8 mouse cellular contexts compared by ENCODE assay signal in genomic region chr8:45381075-45381962, GRCm38 (mm10). TPM values are rescaled to one million over a fixed set of nuclear protein-coding genes. Genes with fewer than 3 reads are reported as not detected.
DNase-seq lines count a peak whose midpoint lies in the region; ATAC-seq and TF ChIP-seq lines count a peak whose summit lies in the region.

No protein-coding gene starts in this region.

- 4% methylated on average over 34 of the region's 38 CpGs for WGBS in lung, postnatal 0 days
- 2% methylated on average over 38 of the region's 38 CpGs for WGBS in limb, embryonic 14.5 days
- WGBS in stomach, embryonic 15.5 days = 6% methylated on average over 38 of the region's 38 CpGs
- 5% methylated on average over 38 of the region's 38 CpGs for WGBS in kidney, adult 2 months

- peak overlapping the region; percentile 2; the same call in 1 of the 2 replicates for H3K4me3 ChIP-seq in lung, postnatal 0 days (ENCODE audit: low read depth, low read length)
- H3K4me3 ChIP-seq in limb, embryonic 14.5 days (replicated peaks; ENCODE audit: low read length) = peak overlapping the region; percentile 33
- H3K4me3 ChIP-seq in stomach, embryonic 15.5 days (replicated peaks) = peak overlapping the region; percentile 39
- H3K4me3 ChIP-seq in kidney, adult 2 months (ENCODE audit: insufficient read depth, low read depth, low read length) = no peak overlapping the region

- no peak overlapping the region for H3K9ac ChIP-seq in lung, postnatal 0 days (replicated peaks; ENCODE audit: low read depth)
- peak overlapping the region; percentile 49 for H3K9ac ChIP-seq in limb, embryonic 14.5 days (ENCODE audit: low read depth, low read length, severe bottlenecking)
- no peak overlapping the region; the same call in 1 of the 2 replicates for H3K9ac ChIP-seq in stomach, embryonic 15.5 days

- ATAC-seq in lung, postnatal 0 days = peak; percentile 14; the same call in 1 of the 2 replicates
- ATAC-seq in limb, embryonic 14.5 days (ENCODE audit: low FRiP score, low read depth) = no peak
- ATAC-seq in stomach, embryonic 15.5 days (ENCODE audit: insufficient read depth, low FRiP score, low read depth) = peak; percentile 31; the same call in 1 of the 2 replicates

- H3K4me2 ChIP-seq in lung, postnatal 0 days (replicated peaks; ENCODE audit: low read depth, low read length) = peak overlapping the region; percentile 45
- peak overlapping the region; percentile 77 for H3K4me2 ChIP-seq in limb, embryonic 14.5 days (replicated peaks; ENCODE audit: low read depth, low read length, severe bottlenecking)
- H3K4me2 ChIP-seq in stomach, embryonic 15.5 days = peak overlapping the region; percentile 81

- no peaks in the 10 kb centered on the region for H3K27me3 ChIP-seq in lung, postnatal 0 days (replicated peaks; ENCODE audit: insufficient read depth, low read length)
- H3K27me3 ChIP-seq in limb, embryonic 14.5 days (ENCODE audit: control insufficient read depth, insufficient read depth, low read length) = 0 out of 2 replicates have a peak, but pooled peaks cover 7% of the 10 kb centered on the region
- 0 out of 2 replicates have a peak, but pooled peaks cover 6% of the 10 kb centered on the region for H3K27me3 ChIP-seq in stomach, embryonic 15.5 days (replicated peaks)
- no peaks in the 10 kb centered on the region for H3K27me3 ChIP-seq in kidney, adult 2 months (replicated peaks; ENCODE audit: control insufficient read depth, insufficient read depth, low read length)

- DNase-seq in adrenal gland, postnatal 10 days = peak; percentile 11
- no peak for DNase-seq in adrenal gland, postnatal 14 days
- no peak for DNase-seq in lung, postnatal 0 days (ENCODE audit: low spot score)
- no peak for DNase-seq in lung, adult 18-20 months
- no peak for DNase-seq in limb, embryonic 14.5 days (ENCODE audit: low spot score)
- no peak for DNase-seq in kidney, adult 2 months
- no peak for DNase-seq in lung, postnatal 25 days (ENCODE audit: low spot score)

- TF ChIP-seq CTCF in lung, postnatal 0 days (IDR thresholded peaks at IDR 0.05) = no peak
- no peak for TF ChIP-seq CTCF in kidney, adult 2 months (conservative IDR thresholded peaks at IDR 0.05; ENCODE audit: insufficient read depth, insufficient read length, low read depth, low read length)

- no peaks in the 10 kb centered on the region for H3K4me1 ChIP-seq in lung, postnatal 0 days (ENCODE audit: insufficient read depth, low read depth, low read length)
- peaks cover 11% of the 10 kb centered on the region; the same call in 1 of the 2 replicates for H3K4me1 ChIP-seq in limb, embryonic 14.5 days (ENCODE audit: control insufficient read depth, insufficient read depth, low read length)
- peaks cover 11% of the 10 kb centered on the region; the same call in 1 of the 2 replicates for H3K4me1 ChIP-seq in stomach, embryonic 15.5 days
- no peaks in the 10 kb centered on the region for H3K4me1 ChIP-seq in kidney, adult 2 months (ENCODE audit: control insufficient read depth, insufficient read depth, low read length)

- H3K27ac ChIP-seq in lung, postnatal 0 days (ENCODE audit: low read length) = no peak overlapping the region
- H3K27ac ChIP-seq in limb, embryonic 14.5 days (replicated peaks; ENCODE audit: low read depth, low read length) = no peak overlapping the region
- no peak overlapping the region for H3K27ac ChIP-seq in stomach, embryonic 15.5 days
- no peak overlapping the region for H3K27ac ChIP-seq in kidney, adult 2 months (ENCODE audit: insufficient read depth, low read depth, low read length)

- TF ChIP-seq EP300 in lung, postnatal 0 days (IDR thresholded peaks at IDR 0.05) = no peak

- TF ChIP-seq POLR2A in limb, embryonic 14.5 days (IDR thresholded peaks at IDR 0.05; ENCODE audit: borderline replicate concordance, extremely low read depth, insufficient read depth, insufficient read length) = no peak
- no peak for TF ChIP-seq POLR2A in kidney, adult 2 months (IDR thresholded peaks at IDR 0.05; ENCODE audit: low read depth, low read length)

- H3K9me3 ChIP-seq in lung, postnatal 0 days (ENCODE audit: low read length) = no peaks in the 10 kb centered on the region
- H3K9me3 ChIP-seq in limb, embryonic 14.5 days (ENCODE audit: control insufficient read depth, low read length) = no peaks in the 10 kb centered on the region
- no peaks in the 10 kb centered on the region for H3K9me3 ChIP-seq in stomach, embryonic 15.5 days

- no peaks in the 10 kb centered on the region for H3K36me3 ChIP-seq in lung, postnatal 0 days (ENCODE audit: insufficient read depth, low read length)
- no peaks in the 10 kb centered on the region for H3K36me3 ChIP-seq in limb, embryonic 14.5 days (ENCODE audit: control insufficient read depth, insufficient read depth, low read length)
- no peaks in the 10 kb centered on the region for H3K36me3 ChIP-seq in stomach, embryonic 15.5 days
- no peaks in the 10 kb centered on the region for H3K36me3 ChIP-seq in kidney, adult 2 months (ENCODE audit: control insufficient read depth, insufficient read depth, low read length)

RNA-seq across cellular contexts. Expression of gene Fam149a, which starts 0.8 kb away (rescaled TPM):
- 1 to 10 TPM; 7.9 to 8.7 TPM for total RNA-seq in adrenal gland, postnatal 10 days (2021)
- 6.4 and 7.3 TPM in 2 replicates for total RNA-seq in adrenal gland, postnatal 14 days (2021)
- polyA plus RNA-seq in lung, postnatal 0 days (2015; fragmentation: Nextera tagmentation; extraction: Ambion mirVana) = 7.3 and 8.4 TPM in 2 replicates
- 11.8 and 12.9 TPM in 2 replicates for polyA plus RNA-seq in limb, embryonic 14.5 days (2012; rRNA removed)
- 14.9 and 16.8 TPM in 2 replicates for polyA plus RNA-seq in limb, embryonic 14.5 days (2014; fragmentation: Nextera tagmentation; extraction: Ambion mirVana)
- 18.3 and 24.8 TPM in 2 replicates for polyA plus RNA-seq in stomach, embryonic 15.5 days (2015; fragmentation: Nextera tagmentation; extraction: Ambion mirVana)
- 31.0 and 31.6 TPM in 2 replicates for polyA plus RNA-seq in kidney, adult 2 months (2012; rRNA removed)

RNA-seq across cellular contexts. Expression of gene Tlr3, which starts 29.6 kb away (rescaled TPM):
- 1 to 10 TPM; 6.6 to 7.7 TPM for total RNA-seq in adrenal gland, postnatal 10 days (2021)
- 7.1 and 7.3 TPM in 2 replicates for total RNA-seq in adrenal gland, postnatal 14 days (2021)
- polyA plus RNA-seq in lung, postnatal 0 days (2015; fragmentation: Nextera tagmentation; extraction: Ambion mirVana) = 6.3 and 7.3 TPM in 2 replicates
- polyA plus RNA-seq in limb, embryonic 14.5 days (2012; rRNA removed) = 0.81 and 1.4 TPM in 2 replicates
- 1.5 and 2.5 TPM in 2 replicates for polyA plus RNA-seq in limb, embryonic 14.5 days (2014; fragmentation: Nextera tagmentation; extraction: Ambion mirVana)
- polyA plus RNA-seq in stomach, embryonic 15.5 days (2015; fragmentation: Nextera tagmentation; extraction: Ambion mirVana) = 3.0 and 3.6 TPM in 2 replicates
- polyA plus RNA-seq in kidney, adult 2 months (2012; rRNA removed) = 4.5 and 4.6 TPM in 2 replicates

RNA-seq across cellular contexts. Expression of gene Cyp4v3, which starts 48.3 kb away (rescaled TPM):
- 10 to 100 TPM; 11.7 to 15.1 TPM for total RNA-seq in adrenal gland, postnatal 10 days (2021)
- total RNA-seq in adrenal gland, postnatal 14 days (2021) = 11.3 and 18.6 TPM in 2 replicates
- 13.2 and 13.6 TPM in 2 replicates for polyA plus RNA-seq in lung, postnatal 0 days (2015; fragmentation: Nextera tagmentation; extraction: Ambion mirVana)
- polyA plus RNA-seq in limb, embryonic 14.5 days (2012; rRNA removed) = 1.1 and 1.4 TPM in 2 replicates
- 0.98 and 2.2 TPM in 2 replicates for polyA plus RNA-seq in limb, embryonic 14.5 days (2014; fragmentation: Nextera tagmentation; extraction: Ambion mirVana)
- polyA plus RNA-seq in stomach, embryonic 15.5 days (2015; fragmentation: Nextera tagmentation; extraction: Ambion mirVana) = 3.6 and 4.5 TPM in 2 replicates
- polyA plus RNA-seq in kidney, adult 2 months (2012; rRNA removed) = 1.4 and 1.8 TPM in 2 replicates
